Mouse (Mus musculus) gastrocnemius, adult 2 months (tissue): ENCODE results near the gene Rnf181. TPM values are rescaled to one million over a fixed set of nuclear protein-coding genes. Genes with fewer than 3 reads are reported as not detected.
A peak's percentile ranks its signal among the peaks of the same experiment; 100 is the strongest.

Source experiments
- DNase-seq: peaks from one replicate; pipeline ENCODE4 v3.0.0; 2022
- H3K27ac ChIP-seq: fragments of 200-600 bp; 2 replicates; pipeline ENCODE4 v1.8.1; 2022; ENCODE audit warnings: mild to moderate bottlenecking
- H3K4me3 ChIP-seq: fragments of 200-600 bp; 2 replicates; pipeline ENCODE4 v1.8.1; 2022; ENCODE audit warnings: mild to moderate bottlenecking, moderate library complexity
- CTCF ChIP-seq: fragments of 200-600 bp; IDR thresholded peaks from 2 replicates; pipeline ENCODE4 v1.8.1; 2022; ENCODE audit warnings: antibody characterized with exemption, mild to moderate bottlenecking, moderate library complexity
- intact Hi-C: fragments of 180-260 bp; cut with DNase I; formaldehyde crosslinking; loops from one replicate; pipeline ENCODE4 v1.15.1; 2025
- total RNA-seq, 2 experiments: library from RNA; stranded (reverse); gene quantifications; 2 replicates each; pipeline ENCODE4 v1.2.3; 2021

Gene Rnf181
- total RNA-seq, 2 experiments from 2014 or later = 24.9 to 26.6 TPM

DNA sequence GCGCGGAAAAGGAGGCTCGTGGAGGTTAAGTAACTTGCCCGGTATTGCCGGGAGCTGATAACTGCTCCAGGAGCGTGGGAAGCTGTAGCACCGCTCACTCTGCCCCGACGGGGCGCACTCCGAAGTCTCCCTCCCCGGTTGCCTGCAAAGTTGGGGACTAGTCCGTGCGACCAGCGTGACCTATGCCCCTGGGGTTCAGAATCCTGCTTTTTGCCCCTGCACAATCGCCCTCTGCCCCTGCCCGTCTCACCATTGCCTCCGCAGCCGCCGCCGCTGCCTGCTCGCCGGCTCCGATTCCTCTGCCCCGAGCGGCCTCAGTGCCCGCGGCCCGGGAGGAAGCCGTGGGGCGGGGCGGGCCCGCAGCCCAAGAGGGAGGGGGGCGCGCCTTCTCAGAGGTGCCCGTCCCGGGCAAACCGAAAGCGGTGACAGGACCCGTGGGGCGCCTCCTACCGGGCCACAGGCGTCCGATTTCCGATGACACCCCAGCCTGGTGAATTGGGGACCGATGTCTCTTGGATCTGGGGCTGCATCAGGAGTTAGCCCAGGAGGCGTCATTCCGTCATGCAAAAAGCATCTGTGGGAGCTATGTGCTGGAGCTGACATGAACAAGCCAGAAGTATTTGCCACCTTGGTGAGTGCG, 13.5 kb upstream of the Rnf181 start, which contains the start of gene Vamp5:
TSS of gene Vamp5 (minus strand) at position 338 of the 640 bp plus-strand sequence.
- peak; percentile 69 for TF ChIP-seq CTCF
- peak within 1 kb of the TSS; percentile 96 for H3K27ac ChIP-seq
- DNase-seq = peak; percentile 92
- peak within 1 kb of the TSS; percentile 82 for H3K4me3 ChIP-seq
- intact Hi-C loops = no loop called here

DNA sequence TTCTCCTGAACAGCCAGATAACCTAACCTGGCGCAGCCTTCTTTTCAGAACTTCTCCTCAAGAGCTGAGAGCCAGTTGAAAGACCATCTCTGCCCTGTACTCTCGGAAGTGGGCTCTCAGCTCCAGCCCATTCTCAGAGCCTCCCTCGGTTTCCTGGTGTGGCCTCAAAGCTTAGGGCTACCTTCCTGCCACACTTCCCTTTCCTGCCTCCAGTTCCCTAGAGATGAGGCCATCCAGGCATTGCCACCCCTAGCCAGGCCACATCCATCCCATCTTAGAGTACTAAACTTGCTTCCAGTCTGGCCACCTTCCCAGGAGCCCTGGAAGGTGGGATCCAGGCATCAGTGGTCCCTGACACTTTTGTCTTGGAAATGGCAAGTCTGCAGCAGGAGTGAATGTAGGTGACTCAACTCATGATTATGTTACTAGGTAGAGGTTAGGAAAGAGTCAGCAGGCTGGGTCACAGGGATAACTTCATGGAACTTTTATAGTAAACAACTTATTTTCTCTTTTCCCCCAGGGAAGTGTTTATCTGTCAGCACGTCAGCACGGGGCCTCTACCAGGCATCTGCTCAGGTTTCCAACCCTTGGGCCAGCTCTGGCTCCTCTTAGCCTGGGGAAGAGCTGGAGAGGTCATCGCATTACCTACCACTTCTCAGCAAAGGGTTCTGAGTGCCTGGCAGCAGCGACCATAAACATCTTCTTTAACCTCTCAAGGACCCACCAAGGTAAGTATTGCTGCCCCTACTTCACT, 12.8 kb upstream of the Rnf181 start:
- TF ChIP-seq CTCF = no peak
- DNase-seq = peak; percentile 74
- intact Hi-C loops = no loop called here
- Histone ChIP-seq H3K4me3 (peak overlapping the region; percentile 82), H3K27ac (peak overlapping the region; percentile 96)

DNA sequence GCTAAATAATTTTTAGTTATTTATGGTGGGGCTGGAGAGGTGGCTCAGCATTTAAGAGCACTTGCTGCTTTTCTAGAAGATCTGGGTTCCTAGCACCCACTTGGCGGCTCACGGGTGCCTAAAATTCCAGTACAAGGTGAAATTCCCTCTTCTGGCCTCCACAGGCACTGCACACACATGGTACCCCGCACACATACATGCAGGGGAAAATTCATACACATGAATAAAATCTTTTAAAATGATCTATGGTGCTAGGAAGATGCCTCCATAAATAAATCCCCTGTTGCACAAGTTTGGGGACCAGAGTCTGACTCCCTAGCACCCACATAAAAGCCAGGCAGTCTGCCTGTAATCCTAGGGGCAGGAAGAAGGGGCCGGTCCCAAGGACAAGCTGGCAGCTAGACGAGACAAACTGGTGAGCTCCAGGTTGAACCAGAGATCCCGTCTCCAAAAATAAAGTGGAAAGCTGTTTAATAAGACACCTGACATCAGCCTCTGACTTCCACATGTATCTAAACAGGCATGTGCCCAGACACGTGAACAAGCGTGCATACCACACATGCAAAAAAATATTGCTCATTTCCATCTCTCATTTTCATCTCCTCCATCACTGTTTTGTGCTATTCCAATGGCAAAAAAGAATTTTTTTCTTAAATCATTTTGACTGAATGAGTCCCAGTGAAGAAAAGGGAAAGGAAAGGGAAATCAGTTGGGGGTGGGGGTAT, 11.9 kb upstream of the Rnf181 start:
- peak overlapping the region; percentile 96 for H3K27ac ChIP-seq
- peak overlapping the region; percentile 82 for H3K4me3 ChIP-seq
- DNase-seq = no peak
- intact Hi-C loops = no loop called here
- TF ChIP-seq CTCF = peak; percentile 17; the same call in 1 of the 2 replicates

DNA sequence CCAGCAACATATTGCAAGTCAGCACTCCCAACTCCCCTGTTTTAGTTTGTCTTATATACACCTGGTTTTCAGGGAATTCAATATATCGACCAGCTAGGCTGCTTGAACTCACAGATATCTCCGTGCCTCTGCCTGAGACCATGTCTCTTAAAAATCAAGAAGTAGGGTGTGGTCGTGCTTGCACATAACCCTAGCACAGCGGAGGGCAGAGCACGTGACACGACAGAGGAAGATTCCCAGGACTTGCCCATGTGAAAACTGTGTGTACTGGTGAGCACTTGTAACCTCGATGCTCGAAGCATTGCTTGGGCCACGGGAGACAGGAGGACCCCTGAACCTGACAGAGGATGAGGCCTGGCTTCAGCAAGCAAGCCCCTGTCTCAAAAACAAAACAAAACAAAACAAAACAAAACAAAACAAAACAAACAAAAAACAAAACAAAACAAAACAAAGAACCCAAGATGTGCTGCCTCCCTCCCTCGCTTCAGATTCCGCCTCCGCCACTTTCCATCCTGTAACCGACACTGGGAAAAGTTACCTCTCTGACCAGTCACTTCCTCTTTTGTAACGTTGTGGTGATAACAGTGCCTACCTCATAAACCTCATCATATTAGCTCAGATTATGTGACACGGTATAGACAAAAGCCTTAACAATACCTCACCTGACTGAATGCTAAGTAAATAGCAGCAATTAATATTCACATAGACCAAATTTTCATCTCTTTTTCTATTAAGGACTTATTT, 8.2 kb upstream of the Rnf181 start:
- no peak for TF ChIP-seq CTCF
- DNase-seq = no peak
- Histone ChIP-seq H3K4me3 (no peak overlapping the region), H3K27ac (no peak overlapping the region)
- intact Hi-C loops = no loop called here

DNA sequence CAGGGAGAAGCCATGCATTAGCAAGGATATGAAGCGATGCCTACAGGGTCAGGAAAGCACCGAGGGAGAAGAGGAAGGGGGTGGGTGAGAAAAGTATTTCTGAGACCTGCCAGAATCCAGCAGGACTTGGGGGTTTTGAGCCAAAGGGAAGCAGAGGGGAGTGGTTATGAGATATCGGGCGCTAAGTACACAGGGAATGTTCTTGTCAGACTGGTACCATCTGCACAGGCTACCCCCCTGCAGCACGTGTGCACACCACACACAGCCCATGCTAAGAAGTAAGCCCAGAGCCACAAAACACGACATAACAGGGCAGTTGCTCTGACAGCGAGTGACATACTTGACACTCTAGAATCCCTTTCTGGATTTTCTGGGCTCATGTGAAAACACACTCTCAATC, 7.5 kb upstream of the Rnf181 start:
- intact Hi-C loops = no loop called here
- Histone ChIP-seq H3K4me3 (no peak overlapping the region), H3K27ac (no peak overlapping the region)
- no peak for TF ChIP-seq CTCF
- no peak for DNase-seq

DNA sequence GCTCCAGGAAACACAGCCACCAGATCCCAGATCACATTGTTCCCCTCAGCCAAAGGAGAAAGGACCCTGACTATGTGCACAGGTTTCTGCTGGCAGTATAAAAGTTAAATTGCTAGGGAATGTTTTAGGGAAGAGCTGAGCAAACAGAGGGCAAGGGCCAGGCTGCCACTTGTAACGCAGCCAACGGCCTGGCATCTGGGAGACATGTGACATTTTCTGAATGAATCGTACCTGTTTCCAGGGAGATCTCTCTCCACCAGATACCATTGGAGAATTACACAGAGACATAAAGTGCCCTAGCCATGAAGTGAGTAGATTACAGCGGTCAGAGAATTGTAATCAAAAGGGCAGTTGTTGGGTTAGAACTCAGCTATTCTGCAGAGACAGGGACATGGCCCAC, 6.4 kb upstream of the Rnf181 start:
- Histone ChIP-seq H3K4me3 (no peak overlapping the region), H3K27ac (no peak overlapping the region; the same call in 1 of the 2 replicates)
- intact Hi-C loops = no loop called here
- no peak for TF ChIP-seq CTCF
- DNase-seq = no peak

DNA sequence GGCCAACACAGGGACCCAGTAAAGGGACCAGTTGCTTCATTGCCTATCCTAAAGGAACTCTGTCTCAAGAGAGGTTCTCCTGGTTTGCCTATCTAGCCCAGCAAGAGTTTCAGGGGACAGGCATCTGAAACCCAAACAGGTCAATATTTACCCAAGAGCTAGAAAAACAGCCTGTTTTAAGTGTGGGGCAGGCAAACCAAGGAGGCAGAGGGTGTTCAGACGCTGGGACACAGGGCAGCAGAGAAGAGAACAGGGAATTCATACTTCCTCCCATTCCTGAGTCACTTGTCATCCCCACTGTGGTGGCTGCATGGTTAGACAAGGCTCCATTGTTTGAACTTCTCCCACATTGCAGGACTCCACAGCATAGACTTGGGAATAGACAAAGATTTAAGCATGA, 4.8 kb upstream of the Rnf181 start:
- no peak for DNase-seq
- intact Hi-C loops = no loop called here
- peak overlapping the region; percentile 51 for H3K27ac ChIP-seq
- H3K4me3 ChIP-seq = no peak overlapping the region
- TF ChIP-seq CTCF = no peak

DNA sequence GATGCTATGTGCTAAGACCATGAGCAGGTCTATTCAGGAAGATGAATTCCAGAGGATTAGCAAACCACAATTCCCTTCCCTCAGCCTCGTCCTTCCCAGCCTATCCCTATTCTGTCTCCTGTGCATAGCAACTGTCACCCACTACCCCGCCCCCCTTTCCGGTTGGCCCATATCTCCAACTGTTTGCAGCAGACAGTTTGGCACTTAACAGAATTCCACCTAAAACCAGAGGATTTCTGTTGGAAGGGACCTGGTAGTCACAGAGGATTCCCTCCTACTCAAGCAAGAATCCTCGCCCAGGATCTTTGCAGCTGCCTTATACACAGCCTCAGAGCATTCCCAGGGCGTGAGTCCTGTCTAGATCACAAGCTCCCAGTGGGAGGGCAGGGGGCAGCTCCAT, 4.4 kb upstream of the Rnf181 start:
- DNase-seq = no peak
- H3K27ac ChIP-seq = peak overlapping the region; percentile 51
- intact Hi-C loops = no loop called here
- TF ChIP-seq CTCF = no peak
- no peak overlapping the region for H3K4me3 ChIP-seq

DNA sequence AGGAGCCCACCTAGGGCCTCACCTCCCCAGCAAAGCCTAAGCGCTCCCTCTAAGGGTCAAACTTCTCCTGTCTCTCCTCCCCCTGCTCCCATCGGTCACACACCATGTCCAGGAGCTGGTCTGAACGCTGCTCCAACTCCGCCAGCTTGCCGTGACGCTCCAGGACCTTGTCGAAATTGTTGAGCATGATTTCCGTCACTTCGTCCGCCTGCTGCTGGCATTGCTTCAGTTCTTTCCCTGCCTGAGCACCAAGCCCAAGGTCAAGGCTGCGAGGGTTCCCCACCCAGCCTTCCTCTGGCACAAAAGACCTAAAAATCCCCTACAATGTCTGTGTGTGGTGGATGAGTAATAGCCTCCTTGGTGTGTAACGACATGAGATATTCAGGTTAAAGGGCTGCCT, 3.3 kb upstream of the Rnf181 start:
- intact Hi-C loops = no loop called here
- no peak overlapping the region for H3K4me3 ChIP-seq
- no peak for DNase-seq
- H3K27ac ChIP-seq = peak overlapping the region; percentile 51; the same call in 1 of the 2 replicates
- no peak; the same call in 1 of the 2 replicates for TF ChIP-seq CTCF

DNA sequence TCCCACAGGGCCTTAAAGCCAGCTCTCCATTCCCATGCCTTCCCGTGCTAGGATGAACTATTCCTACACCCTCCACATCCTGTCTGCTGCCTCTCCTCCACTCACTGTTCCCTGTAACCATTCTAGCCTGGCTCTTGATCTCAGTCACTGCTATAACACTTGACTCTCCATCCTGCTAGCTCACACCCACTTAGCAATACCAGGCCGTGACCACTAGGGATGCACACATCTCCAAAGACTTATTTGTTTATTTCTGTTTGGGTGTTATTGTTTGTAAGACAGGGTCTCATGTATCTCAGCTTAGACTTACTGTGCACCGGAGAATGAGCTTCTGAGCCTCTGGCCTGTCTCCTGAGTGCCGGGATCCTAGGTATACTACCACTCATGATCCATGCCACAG, 2.8 kb upstream of the Rnf181 start:
- no peak for TF ChIP-seq CTCF
- intact Hi-C loops = no loop called here
- H3K27ac ChIP-seq = no peak overlapping the region; the same call in 1 of the 2 replicates
- no peak for DNase-seq
- H3K4me3 ChIP-seq = no peak overlapping the region

DNA sequence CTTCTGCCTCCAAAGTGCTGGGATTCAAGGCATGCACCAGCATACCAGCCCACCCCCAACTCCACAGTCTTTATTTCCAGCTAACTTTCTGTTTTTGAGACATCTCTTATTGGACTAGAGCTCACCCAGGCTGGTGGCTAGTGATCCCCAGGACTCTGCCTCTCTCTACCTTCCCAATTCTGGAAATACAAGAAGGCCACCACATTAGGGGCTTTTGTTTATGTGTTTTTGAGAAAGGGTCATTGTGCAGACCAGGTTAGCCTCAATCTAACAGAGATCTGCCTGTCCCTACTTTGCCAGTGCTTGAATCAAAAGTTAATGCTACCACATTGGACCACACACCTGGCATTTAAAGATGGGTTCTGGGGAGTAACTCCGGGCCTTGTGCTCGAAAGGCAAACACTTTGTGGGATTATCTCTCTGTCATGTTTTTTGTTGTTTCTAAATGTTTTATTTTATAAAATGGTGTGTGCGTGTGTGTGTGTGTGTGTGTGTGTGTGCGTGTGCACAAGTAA, 761 bp upstream of the Rnf181 start:
- Histone ChIP-seq H3K27ac (no peak overlapping the region), H3K4me3 (no peak overlapping the region)
- DNase-seq = no peak
- intact Hi-C loops = no loop called here
- TF ChIP-seq CTCF = no peak

DNA sequence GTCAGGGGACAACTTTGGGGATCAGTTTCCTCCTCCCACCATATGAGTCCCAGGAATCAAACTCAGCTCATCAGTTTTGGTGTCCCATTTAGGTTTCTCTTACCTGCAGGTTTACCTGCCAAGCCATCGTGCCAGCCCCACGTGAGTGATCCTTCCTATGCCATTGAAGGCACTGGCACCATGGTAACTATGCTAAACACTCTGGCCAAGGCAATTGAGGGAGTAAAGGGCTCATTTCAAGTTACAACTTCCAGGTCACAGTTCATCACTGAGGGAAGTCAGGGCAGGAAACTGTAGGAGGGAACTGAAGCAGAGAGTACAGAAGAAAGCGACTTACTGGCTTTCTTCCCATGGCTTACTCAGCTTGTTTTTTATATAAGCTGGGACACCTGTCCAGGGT, 452 bp downstream of the Rnf181 start:
- intact Hi-C loops = no loop called here
- TF ChIP-seq CTCF = no peak
- no peak overlapping the region for H3K4me3 ChIP-seq
- no peak for DNase-seq
- no peak overlapping the region for H3K27ac ChIP-seq
